ENCODE assay signal across 8 mouse cellular contexts in the genomic region with DNA sequence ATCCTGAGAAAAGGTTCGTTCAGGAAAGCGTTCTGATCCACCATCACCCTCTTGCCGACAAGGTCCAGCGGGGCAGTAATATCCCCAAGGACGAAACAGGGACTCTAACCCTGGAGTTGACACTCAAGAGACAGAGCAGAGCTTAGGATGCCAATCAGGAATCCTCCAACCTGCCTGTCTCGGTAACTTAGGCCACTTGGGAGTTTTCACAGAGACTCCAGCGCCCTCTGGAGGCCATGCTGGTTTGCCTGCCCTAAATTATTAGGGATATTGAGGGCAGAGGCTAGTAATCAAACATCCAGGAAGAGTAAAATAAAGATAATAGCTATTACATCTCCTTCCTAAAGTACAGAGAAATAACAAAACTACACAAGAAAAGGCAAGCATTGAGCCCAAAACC. TPM values are rescaled to one million over a fixed set of nuclear protein-coding genes. Genes with fewer than 3 reads are reported as not detected.
DNase-seq lines count a peak whose midpoint lies in the region; ATAC-seq lines count a peak whose summit lies in the region.

No protein-coding gene starts in this region.

- H3K27me3 ChIP-seq in midbrain, embryonic 14.5 days (ENCODE audit: control insufficient read depth, insufficient read depth, low read length) = no peaks in the 10 kb centered on the region
- H3K27me3 ChIP-seq in midbrain, embryonic 13.5 days = no peaks in the 10 kb centered on the region

- DNase-seq in midbrain, embryonic 14.5 days = peak; percentile 65
- DNase-seq in ZHBTc4 (ENCODE audit: low read depth, low spot score) = peak; percentile 74
- peak; percentile 75 for DNase-seq in cerebellum, adult 11-12 months
- DNase-seq in gastrocnemius, postnatal 14 days = peak; percentile 64
- DNase-seq in left cerebral cortex, postnatal 25 days (ENCODE audit: low spot score in 2 of 2) = peak; percentile 31 to 37
- DNase-seq in ovary, postnatal 36 days (ENCODE audit: low spot score) = peak; percentile 67
- no peak for DNase-seq in natural killer cell, adult 2 months (ENCODE audit: low spot score in 2 of 2)

- no peak for ATAC-seq in midbrain, embryonic 14.5 days (ENCODE audit: low FRiP score, low TSS enrichment)
- no peak for ATAC-seq in midbrain, embryonic 13.5 days

- H3K9me3 ChIP-seq in midbrain, embryonic 14.5 days (ENCODE audit: control insufficient read depth, low read length) = no peaks in the 10 kb centered on the region
- no peaks in the 10 kb centered on the region for H3K9me3 ChIP-seq in midbrain, embryonic 13.5 days

- intact Hi-C loops in gastrocnemius, postnatal 14 days (cut with DNase I; ENCODE audit: low total_unique reads) = loop anchor here (5.0 kb wide), 2 partner anchors 165 to 180 kb away; no protein-coding TSS in a partner anchor
- intact Hi-C loops in left cerebral cortex, postnatal 25 days (cut with DNase I) = loop anchor here (1.0 to 5.0 kb wide), 2 partner anchors 166 to 185 kb away; no protein-coding TSS in a partner anchor

- no peaks in the 10 kb centered on the region for H3K36me3 ChIP-seq in midbrain, embryonic 14.5 days (ENCODE audit: control insufficient read depth, insufficient read depth, low read length)
- no peaks in the 10 kb centered on the region for H3K36me3 ChIP-seq in midbrain, embryonic 13.5 days

- no peak overlapping the region for H3K9ac ChIP-seq in midbrain, embryonic 14.5 days (replicated peaks; ENCODE audit: low read length)
- no peak overlapping the region for H3K9ac ChIP-seq in midbrain, embryonic 13.5 days (replicated peaks)

- H3K27ac ChIP-seq in midbrain, embryonic 14.5 days (replicated peaks; ENCODE audit: low read depth, low read length) = no peak overlapping the region
- H3K27ac ChIP-seq in midbrain, embryonic 13.5 days = no peak overlapping the region

- 49% methylated on average over 7 of the region's 7 CpGs for WGBS in midbrain, embryonic 14.5 days
- 49% methylated on average over 7 of the region's 7 CpGs for WGBS in midbrain, embryonic 13.5 days

- no peaks in the 10 kb centered on the region for H3K4me1 ChIP-seq in midbrain, embryonic 14.5 days (ENCODE audit: control insufficient read depth, insufficient read depth, low read length)
- no peaks in the 10 kb centered on the region for H3K4me1 ChIP-seq in midbrain, embryonic 13.5 days (replicated peaks)

- H3K4me3 ChIP-seq in midbrain, embryonic 14.5 days (replicated peaks; ENCODE audit: low read depth, low read length) = no peak overlapping the region
- no peak overlapping the region for H3K4me3 ChIP-seq in midbrain, embryonic 13.5 days (replicated peaks)

- H3K4me2 ChIP-seq in midbrain, embryonic 14.5 days (ENCODE audit: low read length) = no peak overlapping the region
- H3K4me2 ChIP-seq in midbrain, embryonic 13.5 days (replicated peaks) = no peak overlapping the region

RNA-seq across cellular contexts. Expression of a gene that starts 54.0 kb away (rescaled TPM):
- 0.26 and 0.84 TPM in 2 replicates for polyA plus RNA-seq in midbrain, embryonic 14.5 days (2014; fragmentation: Nextera tagmentation; extraction: Ambion mirVana)
- 1.9 and 2.1 TPM in 2 replicates for polyA plus RNA-seq in midbrain, embryonic 13.5 days (2015; fragmentation: Nextera tagmentation; extraction: Ambion mirVana)
- total RNA-seq in gastrocnemius, postnatal 14 days (2021) = under 1 TPM; 0.31 to 0.45 TPM
- not detected for total RNA-seq in left cerebral cortex, postnatal 25 days (2021)

Comparison
In these comparisons a context has a peak if more than half of its experiments do, and no peak if none do; other contexts are left out.
1. DNase-seq: peak in midbrain, embryonic 14.5 days (single experiment), ZHBTc4 (single experiment), cerebellum, adult 11-12 months (single experiment), gastrocnemius, postnatal 14 days (single experiment), left cerebral cortex, postnatal 25 days (2 of 2) and ovary, postnatal 36 days (single experiment); none in natural killer cell, adult 2 months (0 of 2).